Comparison of ENCODE assay signal across 18 mouse cellular contexts in the genomic region with DNA sequence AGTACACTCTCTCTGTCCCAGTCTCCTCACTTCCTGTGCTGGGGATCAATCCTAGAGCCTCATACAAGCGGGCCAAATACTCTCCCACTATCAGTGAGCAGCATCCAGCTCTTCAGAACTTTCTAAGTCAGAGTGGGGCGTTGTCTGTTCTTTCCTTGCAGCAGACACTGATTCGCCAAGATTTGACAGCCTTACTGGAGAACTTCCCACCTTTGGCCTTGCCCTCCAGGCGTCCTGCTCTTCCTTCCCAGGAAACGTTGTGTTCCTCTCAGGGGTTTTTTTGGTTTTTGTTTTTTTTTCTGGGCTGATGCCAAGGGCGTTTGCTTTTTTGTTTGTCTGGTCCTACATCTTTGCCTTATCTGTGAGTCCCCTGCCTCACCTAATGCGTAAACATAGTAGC.
"Had no signal": no experiment of that assay in that cellular context is flagged by ENCODE, and none has a peak within 500 bp of the region (broad histone marks: within the 10 kb centered on the region; RNA-seq: fewer than 3 reads in every experiment).

No protein-coding gene starts in this region.

- H3K27ac ChIP-seq: midbrain, embryonic 10.5 days; midbrain, embryonic 13.5 days; neural tube, embryonic 13.5 days; neural tube, embryonic 15.5 days had no signal

- H3K4me2 ChIP-seq: lung, embryonic 14.5 days; midbrain, embryonic 13.5 days; neural tube, embryonic 13.5 days; neural tube, embryonic 15.5 days had no signal

- H3K9ac ChIP-seq: lung, embryonic 14.5 days; midbrain, embryonic 13.5 days; neural tube, embryonic 13.5 days; neural tube, embryonic 15.5 days had no signal

- H3K9me3 ChIP-seq: midbrain, embryonic 10.5 days; midbrain, embryonic 13.5 days; neural tube, embryonic 13.5 days; neural tube, embryonic 15.5 days had no signal

- H3K36me3 ChIP-seq: midbrain, embryonic 13.5 days; neural tube, embryonic 13.5 days; neural tube, embryonic 15.5 days had no signal

- ATAC-seq: midbrain, embryonic 13.5 days; midbrain, embryonic 16.5 days had no signal

- H3K4me1 ChIP-seq: midbrain, embryonic 10.5 days; midbrain, embryonic 13.5 days; neural tube, embryonic 13.5 days; neural tube, embryonic 15.5 days had no signal

- H3K4me3 ChIP-seq: midbrain, embryonic 10.5 days; midbrain, embryonic 13.5 days; myocyte; neural tube, embryonic 13.5 days; neural tube, embryonic 15.5 days had no signal

- H3K27me3 ChIP-seq: midbrain, embryonic 13.5 days; neural tube, embryonic 15.5 days had no signal

- DNase-seq: lung, adult 18-20 months; lung, embryonic 14.5 days; lung, postnatal 10 days; lung, postnatal 4 days; retina, postnatal 1 day; right cerebral cortex, adult 18-20 months; right cerebral cortex, postnatal 25 days; right cerebral cortex, postnatal 4 days; spleen, adult 18-20 months; thymus, adult 18-20 months; thymus, postnatal 14 days; thymus, postnatal 36 days had no signal
